Mouse (Mus musculus): ENCODE data around the gene Pop4. TPM values are rescaled to one million over a fixed set of nuclear protein-coding genes. Genes with fewer than 3 reads are reported as not detected.
"Not testable (repeated sequence)": the region's sequence is repeated elsewhere in the genome, so short reads cannot be mapped to it uniquely, and the experiment has no call there.

Pop4 gene
- total RNA-seq (2014; rRNA removed) (56.2 and 64.6 TPM in 2 replicates), polyA plus RNA-seq (2015; fragmentation: Nextera tagmentation; extraction: Ambion mirVana) (71.0 and 72.4 TPM in 2 replicates)

- DNase-seq (ENCODE audit: low spot score), result peak; percentile 96
- TF ChIP-seq CTCF (IDR thresholded peaks at IDR 0.05; ENCODE audit: low read depth), result peak; percentile 13; the same call in 1 of the 2 replicates
- peak within 1 kb of the TSS; percentile 71; the same call in 1 of the 2 replicates for H3K27ac ChIP-seq
- WGBS, result under 1% methylated on average over 38 of the region's 38 CpGs
- no peaks in the 10 kb centered on the region for H3K9me3 ChIP-seq (ENCODE audit: low read length)
- peaks cover 9% of the 10 kb centered on the region for H3K4me1 ChIP-seq (ENCODE audit: insufficient read depth, low read length)
- no peaks in the 10 kb centered on the region for H3K27me3 ChIP-seq (ENCODE audit: insufficient read depth, low read length)
- peak; percentile 95 for ATAC-seq
- peak within 1 kb of the TSS; percentile 91 for H3K4me2 ChIP-seq (ENCODE audit: low read depth, low read length)
- peaks cover 14% of the 10 kb centered on the region; the same call in 1 of the 2 replicates for H3K36me3 ChIP-seq (ENCODE audit: insufficient read depth, low read length)
- H3K4me3 ChIP-seq (ENCODE audit: low read length), result peak within 1 kb of the TSS; percentile 86
- H3K9ac ChIP-seq (replicated peaks; ENCODE audit: low read length), result peak within 1 kb of the TSS; percentile 76
Observed at GRCm38 (mm10) chr7:38270703-38271510, at the start of gene Pop4. Gene Pop4, minus strand, starts transcription at chr7:38271423.

GRCm38 (mm10) chr7:38320641-38321040 lies 49.4 kb upstream of the Pop4 start:
- no peaks in the 10 kb centered on the region for H3K27me3 ChIP-seq (ENCODE audit: insufficient read depth, low read length)
- no peak overlapping the region for H3K4me2 ChIP-seq (ENCODE audit: low read depth, low read length)
- no peak for TF ChIP-seq CTCF (IDR thresholded peaks at IDR 0.05; ENCODE audit: low read depth)
- no peaks in the 10 kb centered on the region for H3K36me3 ChIP-seq (ENCODE audit: insufficient read depth, low read length)
- H3K4me1 ChIP-seq (ENCODE audit: insufficient read depth, low read length), result no peaks in the 10 kb centered on the region
- H3K4me3 ChIP-seq (ENCODE audit: low read length), result no peak overlapping the region
- no peak overlapping the region for H3K9ac ChIP-seq (replicated peaks; ENCODE audit: low read length)
- no peak overlapping the region for H3K27ac ChIP-seq
- H3K9me3 ChIP-seq (ENCODE audit: low read length), result no peaks in the 10 kb centered on the region
- WGBS, result 87% methylated on average over 2 of the region's 2 CpGs
- no peak for DNase-seq (ENCODE audit: low spot score)
- ATAC-seq, result no peak

DNA sequence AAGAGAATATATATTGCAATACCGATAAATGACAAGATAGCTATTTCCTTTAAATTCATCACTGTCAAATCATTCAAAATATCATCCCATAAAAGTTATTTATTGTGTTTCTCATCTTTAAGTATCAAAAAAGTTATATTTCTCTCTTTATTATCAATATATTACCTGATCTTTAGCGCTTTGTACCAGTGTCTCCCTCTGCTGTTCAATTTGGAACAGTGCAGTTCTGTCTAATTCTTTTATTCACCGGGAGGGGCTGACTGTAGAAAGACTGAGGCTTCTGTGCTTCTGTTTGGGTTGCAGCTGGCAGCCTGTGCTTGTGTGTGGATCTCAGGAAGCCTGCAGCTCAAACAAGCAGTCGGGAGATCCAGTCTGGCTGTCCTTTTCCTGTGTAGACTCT lies 11.0 kb upstream of the Pop4 start:
- not testable (repeated sequence) for DNase-seq (ENCODE audit: low spot score); H3K4me3 ChIP-seq (ENCODE audit: low read length); H3K27me3 ChIP-seq (ENCODE audit: insufficient read depth, low read length); H3K36me3 ChIP-seq (ENCODE audit: insufficient read depth, low read length); H3K4me1 ChIP-seq (ENCODE audit: insufficient read depth, low read length); H3K27ac ChIP-seq; H3K4me2 ChIP-seq (ENCODE audit: low read depth, low read length); H3K9me3 ChIP-seq (ENCODE audit: low read length); H3K9ac ChIP-seq (replicated peaks; ENCODE audit: low read length); ATAC-seq
- WGBS, result 27% methylated on average over 4 of the region's 4 CpGs
- TF ChIP-seq CTCF (IDR thresholded peaks at IDR 0.05; ENCODE audit: low read depth), result peak; percentile 55

GRCm38 (mm10) chr7:38272551-38272950 lies 1.3 kb upstream of the Pop4 start:
- no peak for DNase-seq (ENCODE audit: low spot score)
- H3K27ac ChIP-seq, result no peak overlapping the region
- H3K27me3 ChIP-seq (ENCODE audit: insufficient read depth, low read length), result no peaks in the 10 kb centered on the region
- H3K9ac ChIP-seq (replicated peaks; ENCODE audit: low read length), result no peak overlapping the region
- TF ChIP-seq CTCF (IDR thresholded peaks at IDR 0.05; ENCODE audit: low read depth), result no peak
- no peak for ATAC-seq
- no peak overlapping the region for H3K4me2 ChIP-seq (ENCODE audit: low read depth, low read length)
- no peaks in the 10 kb centered on the region for H3K9me3 ChIP-seq (ENCODE audit: low read length)
- no peak overlapping the region for H3K4me3 ChIP-seq (ENCODE audit: low read length)
- peaks cover 9% of the 10 kb centered on the region for H3K4me1 ChIP-seq (ENCODE audit: insufficient read depth, low read length)
- H3K36me3 ChIP-seq (ENCODE audit: insufficient read depth, low read length), result 0 out of 2 replicates have a peak, but pooled peaks cover 6% of the 10 kb centered on the region

GRCm38 (mm10) chr7:38271859-38272258 lies 636 bp upstream of the Pop4 start:
- no peak overlapping the region for H3K27ac ChIP-seq
- H3K9me3 ChIP-seq (ENCODE audit: low read length), result no peaks in the 10 kb centered on the region
- peak overlapping the region; percentile 76 for H3K9ac ChIP-seq (replicated peaks; ENCODE audit: low read length)
- ATAC-seq, result peak; percentile 27
- no peak for TF ChIP-seq CTCF (IDR thresholded peaks at IDR 0.05; ENCODE audit: low read depth)
- no peaks in the 10 kb centered on the region for H3K27me3 ChIP-seq (ENCODE audit: insufficient read depth, low read length)
- peak overlapping the region; percentile 86 for H3K4me3 ChIP-seq (ENCODE audit: low read length)
- peaks cover 9% of the 10 kb centered on the region for H3K4me1 ChIP-seq (ENCODE audit: insufficient read depth, low read length)
- H3K4me2 ChIP-seq (ENCODE audit: low read depth, low read length), result peak overlapping the region; percentile 91
- 10% methylated on average over 4 of the region's 4 CpGs for WGBS
- H3K36me3 ChIP-seq (ENCODE audit: insufficient read depth, low read length), result 0 out of 2 replicates have a peak, but pooled peaks cover 6% of the 10 kb centered on the region
- no peak for DNase-seq (ENCODE audit: low spot score)

DNA sequence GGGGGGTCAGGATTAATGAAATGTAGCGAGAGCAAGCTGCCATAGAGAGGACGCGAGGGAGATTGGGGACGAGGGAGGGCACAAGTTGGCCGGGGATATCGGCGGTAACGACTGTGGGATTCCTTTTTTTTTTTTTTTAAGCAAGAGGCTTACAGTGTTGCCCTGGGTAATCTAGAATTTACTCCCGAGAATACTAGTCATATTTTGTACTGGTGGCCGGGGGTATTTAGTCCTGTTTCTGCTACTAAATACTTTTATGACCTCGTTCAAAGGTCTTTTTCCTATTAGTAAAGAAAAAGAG lies 238 bp upstream of the Pop4 start:
- H3K27ac ChIP-seq, result peak overlapping the region; percentile 71; the same call in 1 of the 2 replicates
- peak overlapping the region; percentile 76 for H3K9ac ChIP-seq (replicated peaks; ENCODE audit: low read length)
- no peak; the same call in 1 of the 2 replicates for ATAC-seq
- no peaks in the 10 kb centered on the region for H3K9me3 ChIP-seq (ENCODE audit: low read length)
- H3K4me3 ChIP-seq (ENCODE audit: low read length), result peak overlapping the region; percentile 86
- H3K27me3 ChIP-seq (ENCODE audit: insufficient read depth, low read length), result no peaks in the 10 kb centered on the region
- 0% methylated on average over 11 of the region's 11 CpGs for WGBS
- no peak for TF ChIP-seq CTCF (IDR thresholded peaks at IDR 0.05; ENCODE audit: low read depth)
- no peak for DNase-seq (ENCODE audit: low spot score)
- H3K4me2 ChIP-seq (ENCODE audit: low read depth, low read length), result peak overlapping the region; percentile 91
- peaks cover 10% of the 10 kb centered on the region; the same call in 1 of the 2 replicates for H3K36me3 ChIP-seq (ENCODE audit: insufficient read depth, low read length)
- peaks cover 9% of the 10 kb centered on the region for H3K4me1 ChIP-seq (ENCODE audit: insufficient read depth, low read length)

Measured in hindbrain, postnatal 0 days (tissue).